Mouse (Mus musculus): ENCODE results near the gene Sdr42e1. TPM values are rescaled to one million over a fixed set of nuclear protein-coding genes. Genes with fewer than 3 reads are reported as not detected.

The Sdr42e1 gene
- polyA plus RNA-seq, 1 experiment from 2014 or later: 1.4 TPM

DNA sequence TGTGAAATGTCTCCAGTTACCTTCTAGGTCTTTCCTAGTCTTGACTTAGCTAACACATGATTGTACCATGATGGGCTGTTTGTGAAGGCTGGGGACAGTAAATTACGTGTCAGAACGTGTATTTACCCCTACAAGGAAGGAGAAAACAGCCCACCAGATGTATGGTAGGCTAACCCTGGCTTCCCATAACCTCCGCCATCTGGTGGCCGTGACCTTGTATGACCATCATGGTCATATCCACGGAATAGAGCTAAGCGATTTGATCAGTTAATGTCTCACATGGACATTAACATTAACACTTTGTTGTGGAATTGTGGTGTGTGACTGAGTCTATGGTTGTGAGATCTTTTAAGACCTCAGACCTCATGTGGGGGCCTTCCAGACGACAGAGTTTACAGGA lies 14.5 kb downstream of the Sdr42e1 start:
- no peak overlapping the region for H3K4me2 ChIP-seq
- H3K4me3 ChIP-seq: no peak overlapping the region
- 58% methylated on average over 7 of the region's 7 CpGs for WGBS (ENCODE audit: insufficient replicate concordance)
- no peaks in the 10 kb centered on the region for H3K4me1 ChIP-seq
- ATAC-seq: no peak
- H3K27me3 ChIP-seq (replicated peaks): no peaks in the 10 kb centered on the region
- no peak overlapping the region for H3K27ac ChIP-seq
- H3K9ac ChIP-seq: no peak overlapping the region
- no peaks in the 10 kb centered on the region for H3K9me3 ChIP-seq (replicated peaks)
- no peaks in the 10 kb centered on the region for H3K36me3 ChIP-seq

DNA sequence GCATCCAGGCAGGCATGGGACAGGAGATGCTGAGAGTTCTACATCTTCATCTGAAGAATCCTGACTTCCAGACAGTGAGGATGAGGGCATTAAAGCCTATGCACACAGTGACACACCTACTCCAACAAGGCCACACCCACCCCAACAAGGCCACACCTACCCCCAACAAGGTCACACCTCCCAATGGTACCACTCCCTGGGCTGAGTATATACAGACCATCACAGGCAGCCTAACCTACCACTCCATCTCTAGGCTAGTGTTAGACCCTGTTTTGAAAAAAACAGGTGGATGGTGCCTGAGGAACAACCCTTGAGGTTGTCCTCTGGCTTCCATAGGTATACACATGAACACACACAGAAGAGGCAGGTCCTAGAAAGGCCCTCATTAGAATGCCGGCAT lies 21.2 kb downstream of the Sdr42e1 start:
- H3K27ac ChIP-seq: no peak overlapping the region
- H3K9ac ChIP-seq: no peak overlapping the region
- H3K4me3 ChIP-seq: no peak overlapping the region
- H3K36me3 ChIP-seq: no peaks in the 10 kb centered on the region
- no peaks in the 10 kb centered on the region for H3K27me3 ChIP-seq (replicated peaks)
- ATAC-seq: no peak
- 71% methylated on average over 1 of the region's 1 CpGs for WGBS (ENCODE audit: insufficient replicate concordance)
- no peak overlapping the region for H3K4me2 ChIP-seq
- no peaks in the 10 kb centered on the region; the same call in 1 of the 2 replicates for H3K9me3 ChIP-seq (replicated peaks)
- no peaks in the 10 kb centered on the region for H3K4me1 ChIP-seq

DNA sequence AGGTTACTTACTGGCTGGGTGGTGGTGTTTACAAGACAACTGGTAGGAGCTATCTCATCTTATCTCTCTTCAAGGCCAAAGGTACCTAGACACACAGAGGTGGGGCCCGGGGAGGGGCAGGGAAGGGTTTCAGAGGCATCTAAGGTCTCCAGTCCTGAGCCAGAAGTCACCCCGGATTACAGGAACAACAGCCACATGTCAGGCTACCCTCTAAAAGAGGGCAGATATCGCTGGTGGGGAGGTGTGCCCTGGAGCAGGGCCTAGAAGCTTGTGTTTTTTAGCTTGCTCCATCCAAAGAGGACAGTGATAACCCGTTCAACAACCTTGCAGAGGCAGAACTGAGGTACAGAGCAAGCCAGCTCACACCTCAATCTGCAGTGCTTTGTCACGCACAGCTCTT lies 27.0 kb downstream of the Sdr42e1 start:
- WGBS (ENCODE audit: insufficient replicate concordance): 56% methylated on average over 5 of the region's 5 CpGs
- Histone ChIP-seq H3K27me3 (replicated peaks) (no peaks in the 10 kb centered on the region), H3K4me1 (no peaks in the 10 kb centered on the region), H3K9ac (no peak overlapping the region), H3K9me3 (replicated peaks) (no peaks in the 10 kb centered on the region; the same call in 1 of the 2 replicates), H3K4me2 (no peak overlapping the region), H3K4me3 (no peak overlapping the region), H3K36me3 (no peaks in the 10 kb centered on the region), H3K27ac (no peak overlapping the region)
- no peak for ATAC-seq

DNA sequence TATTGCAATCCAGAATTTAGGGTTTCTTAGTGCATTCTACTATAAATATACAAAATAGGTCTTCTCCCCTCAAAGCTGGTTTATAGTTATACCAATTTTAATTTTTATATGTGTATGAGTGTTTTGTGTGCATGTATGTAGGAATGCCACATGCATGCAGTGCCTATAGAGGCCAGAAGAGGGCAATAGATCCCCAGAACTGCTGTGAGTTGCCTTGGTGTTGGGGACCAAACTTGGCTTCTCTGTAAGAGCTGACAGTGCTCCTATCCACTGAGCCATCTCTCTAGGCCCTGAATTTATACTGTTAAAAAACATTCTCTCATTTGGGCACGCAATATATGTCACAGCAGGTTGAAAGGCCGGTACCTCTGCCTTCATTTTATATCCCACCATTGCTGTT lies 27.5 kb downstream of the Sdr42e1 start:
- Histone ChIP-seq H3K9me3 (replicated peaks) (no peaks in the 10 kb centered on the region; the same call in 1 of the 2 replicates), H3K36me3 (no peaks in the 10 kb centered on the region), H3K9ac (no peak overlapping the region), H3K4me1 (no peaks in the 10 kb centered on the region), H3K4me2 (no peak overlapping the region), H3K27ac (no peak overlapping the region), H3K4me3 (no peak overlapping the region), H3K27me3 (replicated peaks) (no peaks in the 10 kb centered on the region)
- WGBS (ENCODE audit: insufficient replicate concordance): 29% methylated on average over 2 of the region's 2 CpGs
- no peak for ATAC-seq

DNA sequence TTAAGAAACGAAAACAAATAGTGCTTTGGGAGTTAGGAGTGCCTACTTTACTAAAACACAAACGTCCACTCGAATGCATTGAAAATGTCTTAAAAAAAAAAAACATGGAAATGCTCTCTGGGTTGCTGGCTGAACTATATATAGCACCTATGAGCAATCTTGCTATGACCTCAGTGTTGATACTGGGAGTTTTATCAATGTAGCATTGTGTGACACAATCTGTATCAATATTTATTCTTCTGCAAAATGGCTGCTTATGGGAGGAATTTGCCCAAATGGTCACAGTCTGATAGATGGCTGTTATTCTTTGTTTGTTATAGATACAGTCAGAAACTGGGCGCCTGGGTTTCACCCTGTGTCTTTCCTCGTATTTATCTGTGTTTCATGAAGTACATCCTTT lies 28.0 kb downstream of the Sdr42e1 start:
- H3K27me3 ChIP-seq (replicated peaks): no peaks in the 10 kb centered on the region
- no peaks in the 10 kb centered on the region; the same call in 1 of the 2 replicates for H3K9me3 ChIP-seq (replicated peaks)
- no peaks in the 10 kb centered on the region for H3K36me3 ChIP-seq
- no peak overlapping the region for H3K27ac ChIP-seq
- H3K9ac ChIP-seq: no peak overlapping the region
- 54% methylated on average over 5 of the region's 5 CpGs for WGBS (ENCODE audit: insufficient replicate concordance)
- ATAC-seq: no peak
- no peak overlapping the region for H3K4me2 ChIP-seq
- H3K4me1 ChIP-seq: no peaks in the 10 kb centered on the region
- no peak overlapping the region for H3K4me3 ChIP-seq

DNA sequence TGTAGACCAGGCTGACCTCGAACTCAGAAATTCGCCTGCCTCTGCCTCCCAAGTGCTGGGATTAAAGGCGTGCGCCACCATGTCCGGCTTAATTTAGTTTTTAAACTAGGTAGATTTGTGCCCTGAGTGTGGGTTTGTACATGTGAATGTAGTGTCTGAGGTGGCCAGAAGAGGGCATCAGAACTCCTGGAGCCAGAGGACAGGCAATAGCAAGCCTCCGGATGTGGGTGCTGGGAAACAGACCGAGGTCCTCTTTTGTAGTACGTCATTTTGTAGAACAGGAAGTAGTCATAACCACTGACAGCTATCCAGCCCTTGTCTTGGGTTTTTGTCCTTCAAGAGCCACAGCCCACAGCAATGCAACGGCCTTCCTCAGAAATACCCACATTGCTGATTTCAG lies 33.9 kb downstream of the Sdr42e1 start:
- H3K27ac ChIP-seq: no peak overlapping the region
- 66% methylated on average over 9 of the region's 9 CpGs for WGBS (ENCODE audit: insufficient replicate concordance)
- no peak overlapping the region for H3K9ac ChIP-seq
- no peak overlapping the region for H3K4me2 ChIP-seq
- peaks cover 9% of the 10 kb centered on the region for H3K36me3 ChIP-seq
- H3K4me1 ChIP-seq: no peaks in the 10 kb centered on the region
- no peak for ATAC-seq
- peaks cover 11% of the 10 kb centered on the region for H3K9me3 ChIP-seq (replicated peaks)
- no peak overlapping the region for H3K4me3 ChIP-seq
- no peaks in the 10 kb centered on the region for H3K27me3 ChIP-seq (replicated peaks)

DNA sequence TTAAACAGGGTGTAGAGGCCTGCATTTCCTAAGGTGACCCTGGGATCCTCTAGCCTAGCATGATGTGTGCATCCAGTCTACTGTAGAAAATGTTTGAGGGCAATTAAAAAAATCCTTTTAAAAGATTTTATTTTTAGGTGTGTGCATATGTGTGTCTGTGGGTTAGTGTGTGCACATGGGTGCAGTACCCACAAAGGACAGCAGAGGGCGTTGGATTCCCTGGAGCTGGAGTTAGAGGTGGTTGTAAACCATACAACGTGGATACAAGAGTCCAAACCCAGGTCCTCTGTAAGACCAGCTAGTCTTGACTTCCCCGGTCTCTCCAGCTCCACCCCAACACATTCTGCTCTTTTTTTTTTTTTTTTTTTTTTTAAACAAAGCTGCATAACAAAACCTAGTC lies 36.0 kb downstream of the Sdr42e1 start:
- Histone ChIP-seq H3K4me3 (no peak overlapping the region), H3K4me2 (no peak overlapping the region), H3K9me3 (replicated peaks) (peaks cover 11% of the 10 kb centered on the region), H3K27me3 (replicated peaks) (no peaks in the 10 kb centered on the region), H3K4me1 (no peaks in the 10 kb centered on the region), H3K9ac (no peak overlapping the region), H3K27ac (no peak overlapping the region), H3K36me3 (peaks cover 14% of the 10 kb centered on the region)
- ATAC-seq: no peak
- WGBS (ENCODE audit: insufficient replicate concordance): 53% methylated on average over 3 of the region's 3 CpGs

DNA sequence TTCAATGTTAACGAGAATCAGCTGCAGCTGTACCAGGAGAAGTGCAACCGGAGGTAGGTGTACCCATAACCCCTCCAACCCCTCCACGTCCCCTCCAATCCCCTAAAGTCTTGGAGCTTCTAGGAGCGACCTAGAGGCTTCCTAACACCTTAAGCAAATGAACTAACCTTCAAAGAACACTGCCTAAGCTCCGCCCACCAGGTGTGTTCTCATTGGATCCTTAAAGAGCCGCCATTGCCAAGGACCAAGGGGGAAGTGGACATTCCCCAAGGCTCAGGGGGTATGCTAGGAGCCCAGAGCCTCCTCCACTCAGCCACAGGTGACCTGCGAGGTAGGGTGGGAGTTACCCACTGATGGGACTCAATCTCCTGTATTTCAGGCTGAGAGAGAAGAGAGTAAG lies 39.1 kb downstream of the Sdr42e1 start:
- Histone ChIP-seq H3K27ac (no peak overlapping the region), H3K4me3 (no peak overlapping the region), H3K4me1 (no peaks in the 10 kb centered on the region), H3K9me3 (replicated peaks) (peaks cover 11% of the 10 kb centered on the region), H3K4me2 (no peak overlapping the region), H3K27me3 (replicated peaks) (no peaks in the 10 kb centered on the region), H3K9ac (no peak overlapping the region), H3K36me3 (peaks cover 14% of the 10 kb centered on the region)
- WGBS (ENCODE audit: insufficient replicate concordance): 69% methylated on average over 7 of the region's 7 CpGs
- no peak for ATAC-seq

DNA sequence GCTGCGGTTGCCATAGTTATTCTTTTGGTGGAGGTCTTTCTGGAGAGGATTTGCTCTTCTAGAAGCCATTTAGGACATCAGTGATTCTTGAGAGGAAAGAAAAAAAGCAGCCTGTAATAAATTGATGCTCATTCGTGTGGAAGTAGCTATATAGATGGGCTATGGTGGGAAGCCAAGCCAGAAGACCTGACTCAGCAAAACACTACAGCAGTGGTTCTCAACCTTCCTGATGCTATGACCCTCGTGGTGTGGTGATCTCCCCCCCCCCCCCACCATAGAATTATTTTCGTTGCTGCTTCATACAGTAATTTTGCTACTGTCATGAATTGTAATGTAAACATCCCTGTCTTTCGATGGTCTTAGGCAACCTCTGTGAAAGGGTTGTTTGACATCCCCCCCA lies 41.0 kb downstream of the Sdr42e1 start:
- Histone ChIP-seq H3K27me3 (replicated peaks) (no peaks in the 10 kb centered on the region), H3K4me1 (no peaks in the 10 kb centered on the region), H3K36me3 (peaks cover 14% of the 10 kb centered on the region), H3K4me2 (no peak overlapping the region), H3K27ac (no peak overlapping the region), H3K9ac (no peak overlapping the region), H3K9me3 (replicated peaks) (peaks cover 10% of the 10 kb centered on the region), H3K4me3 (no peak overlapping the region)
- WGBS (ENCODE audit: insufficient replicate concordance): 65% methylated on average over 5 of the region's 5 CpGs
- ATAC-seq: no peak

DNA sequence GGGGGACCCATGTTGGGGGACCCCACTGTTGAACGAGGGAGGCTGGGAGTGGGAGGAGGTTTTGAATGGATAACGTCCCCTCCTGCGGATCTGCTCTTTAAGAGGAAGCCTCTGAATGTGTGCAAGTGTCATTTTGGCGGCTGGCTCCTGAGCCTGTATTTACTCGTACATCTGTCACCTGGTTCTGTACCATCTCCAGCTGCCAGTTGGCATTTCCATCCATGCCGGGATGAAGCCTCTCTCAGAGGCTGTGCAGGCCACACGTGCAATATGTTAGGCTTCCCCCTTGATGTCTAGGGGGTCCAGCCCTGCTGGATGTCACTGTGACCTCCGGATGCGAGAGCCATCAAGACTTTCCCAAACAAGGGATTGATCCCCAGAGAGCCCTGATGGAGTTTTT lies 46.4 kb downstream of the Sdr42e1 start:
- no peak overlapping the region for H3K27ac ChIP-seq
- H3K36me3 ChIP-seq: no peaks in the 10 kb centered on the region
- no peak overlapping the region for H3K4me2 ChIP-seq
- no peaks in the 10 kb centered on the region for H3K4me1 ChIP-seq
- 76% methylated on average over 9 of the region's 9 CpGs for WGBS (ENCODE audit: insufficient replicate concordance)
- no peaks in the 10 kb centered on the region for H3K9me3 ChIP-seq (replicated peaks)
- no peak overlapping the region for H3K9ac ChIP-seq
- no peak for ATAC-seq
- H3K4me3 ChIP-seq: no peak overlapping the region
- H3K27me3 ChIP-seq (replicated peaks): no peaks in the 10 kb centered on the region

DNA sequence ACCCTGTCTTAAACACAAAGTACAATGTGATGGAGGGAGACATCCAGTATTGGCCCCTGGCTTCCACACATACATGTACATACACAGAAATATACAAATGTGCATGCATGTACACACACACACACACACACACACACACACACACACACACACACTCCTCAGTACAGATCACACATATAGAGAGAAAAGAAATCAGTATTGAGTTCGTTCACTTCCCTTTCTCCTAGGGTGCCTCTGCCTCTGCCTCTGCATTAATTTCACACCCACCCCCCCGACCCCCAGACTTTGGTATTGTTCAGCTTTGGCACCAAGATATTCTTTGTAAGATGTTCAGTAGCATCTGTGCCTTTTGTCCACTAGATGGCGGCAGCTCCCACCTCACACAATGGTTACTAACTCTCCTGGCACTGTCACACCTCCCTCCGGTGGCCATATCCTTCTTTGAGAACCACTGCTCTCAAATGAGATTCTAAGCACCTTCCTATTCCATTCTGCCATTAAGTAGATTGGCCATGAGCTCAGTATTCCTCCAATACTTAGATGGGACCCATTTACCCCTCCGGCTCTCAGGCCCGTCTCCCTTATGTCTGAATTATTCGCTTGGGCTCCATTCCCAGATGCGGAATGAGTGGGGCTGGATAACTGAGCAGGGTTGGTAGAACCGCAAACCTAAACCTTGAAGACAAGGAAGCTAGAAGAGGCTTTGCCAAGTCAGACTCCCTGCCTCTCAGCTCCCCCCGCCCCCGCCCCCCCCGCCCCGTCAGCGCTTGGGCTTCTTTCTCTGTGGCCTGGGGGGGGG lies 47.2 kb downstream of the Sdr42e1 start:
- peaks cover 6% of the 10 kb centered on the region for H3K36me3 ChIP-seq
- 71% methylated on average over 13 of the region's 14 CpGs for WGBS (ENCODE audit: insufficient replicate concordance)
- no peak overlapping the region for H3K4me3 ChIP-seq
- no peaks in the 10 kb centered on the region for H3K4me1 ChIP-seq
- ATAC-seq: no peak
- H3K9me3 ChIP-seq (replicated peaks): no peaks in the 10 kb centered on the region
- H3K27ac ChIP-seq: no peak overlapping the region
- H3K27me3 ChIP-seq (replicated peaks): no peaks in the 10 kb centered on the region
- H3K4me2 ChIP-seq: no peak overlapping the region
- H3K9ac ChIP-seq: no peak overlapping the region

DNA sequence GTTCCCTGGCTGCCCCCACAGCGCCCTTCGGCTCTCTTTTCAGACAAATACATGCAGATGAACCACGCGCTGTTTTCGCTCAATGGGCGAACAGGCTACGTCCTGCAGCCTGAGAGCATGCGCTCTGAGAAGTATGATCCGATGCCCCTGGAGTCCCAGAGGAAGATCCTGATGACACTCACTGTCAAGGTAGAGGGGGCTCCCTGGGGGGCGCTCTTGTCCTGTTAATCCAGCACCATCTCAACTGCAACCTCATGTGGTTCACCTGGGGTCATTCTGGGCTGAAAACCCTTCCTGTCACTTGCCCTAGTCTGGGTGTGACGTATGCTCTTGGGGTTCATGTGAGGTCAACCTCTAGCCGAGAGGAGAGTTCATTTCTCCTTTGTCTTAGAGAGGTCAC lies 60.6 kb downstream of the Sdr42e1 start:
- Histone ChIP-seq H3K36me3 (peaks cover 24% of the 10 kb centered on the region), H3K4me3 (no peak overlapping the region), H3K27ac (no peak overlapping the region), H3K4me2 (no peak overlapping the region), H3K4me1 (no peaks in the 10 kb centered on the region), H3K9ac (no peak overlapping the region), H3K9me3 (replicated peaks) (no peaks in the 10 kb centered on the region; the same call in 1 of the 2 replicates), H3K27me3 (replicated peaks) (no peaks in the 10 kb centered on the region)
- WGBS (ENCODE audit: insufficient replicate concordance): 79% methylated on average over 12 of the region's 12 CpGs
- no peak for ATAC-seq

Measured in liver, embryonic 12.5 days (tissue).